In the genomic region with DNA sequence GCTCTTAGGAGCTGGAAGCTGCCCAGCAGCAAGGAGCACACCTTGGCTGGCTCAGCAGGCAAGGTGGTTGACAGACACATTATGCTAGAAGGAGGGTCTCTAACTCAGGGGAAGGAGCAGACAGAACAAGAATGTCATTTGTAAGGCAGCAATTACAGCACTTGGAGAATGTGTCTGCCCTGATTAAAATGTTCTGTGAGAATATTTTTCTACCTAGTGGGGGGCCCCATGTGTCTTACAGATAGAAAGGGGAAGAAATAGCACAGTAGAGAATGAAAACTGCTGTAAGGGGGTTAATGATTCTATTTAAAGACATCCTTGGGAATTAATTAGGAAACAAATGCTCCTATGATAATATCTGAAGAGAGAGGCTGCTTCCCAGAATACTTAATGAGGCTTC, we compare ENCODE assay signal across 12 mouse cellular contexts.
DNase-seq lines count a peak whose midpoint lies in the region; ATAC-seq lines count a peak whose summit lies in the region.
"Had no signal": no experiment of that assay in that cellular context is flagged by ENCODE, and none has a peak within 500 bp of the region (broad histone marks: within the 10 kb centered on the region; RNA-seq: fewer than 3 reads in every experiment).

No protein-coding gene starts in this region.

- H3K4me2 ChIP-seq in heart, embryonic 13.5 days: peak overlapping the region; percentile 28
- no peak overlapping the region for H3K4me2 ChIP-seq in forebrain, embryonic 16.5 days (ENCODE audit: low read length)
- no peak overlapping the region for H3K4me2 ChIP-seq in liver, embryonic 12.5 days

- H3K9me3 ChIP-seq in heart, embryonic 13.5 days: no peaks in the 10 kb centered on the region
- no peaks in the 10 kb centered on the region for H3K9me3 ChIP-seq in forebrain, embryonic 16.5 days (ENCODE audit: control insufficient read depth, low read length)
- H3K9me3 ChIP-seq in liver, embryonic 12.5 days (replicated peaks): no peaks in the 10 kb centered on the region

- ATAC-seq in heart, embryonic 13.5 days (ENCODE audit: extremely low read depth, insufficient number of reproducible peaks, low FRiP score, low TSS enrichment): no peak
- ATAC-seq in forebrain, embryonic 16.5 days: peak; percentile 80
- ATAC-seq in liver, embryonic 12.5 days: no peak
- no peak for ATAC-seq in erythroid progenitor cell, adult 5-6 weeks (replicated peaks; ENCODE audit: low FRiP score, poor library complexity, severe bottlenecking)

- H3K4me1 ChIP-seq in heart, embryonic 13.5 days: peaks cover 89% of the 10 kb centered on the region
- H3K4me1 ChIP-seq in forebrain, embryonic 16.5 days (replicated peaks; ENCODE audit: control insufficient read depth, insufficient read depth, low read length): peaks cover 11% of the 10 kb centered on the region
- H3K4me1 ChIP-seq in liver, embryonic 12.5 days: peaks cover 52% of the 10 kb centered on the region

- H3K4me3 ChIP-seq in heart, embryonic 13.5 days: no peak overlapping the region
- H3K4me3 ChIP-seq in forebrain, embryonic 16.5 days (replicated peaks; ENCODE audit: low read length): no peak overlapping the region
- H3K4me3 ChIP-seq in liver, embryonic 12.5 days: no peak overlapping the region

- DNase-seq in heart, postnatal 14 days: no peak
- peak; percentile 49 for DNase-seq in Muller cell, postnatal 12 days (ENCODE audit: inconsistent ontology term)
- no peak for DNase-seq in left cerebral cortex, adult 11 months (ENCODE audit: low spot score)
- DNase-seq in frontal cortex, postnatal 36 days (ENCODE audit: low spot score in 2 of 2): no peak
- DNase-seq: adrenal gland, adult 2 months; B cell, adult 2 months; gastrocnemius, postnatal 14 days; right cerebral cortex, postnatal 4 days had no signal

- intact Hi-C loops in heart, postnatal 14 days (cut with DNase I): no loop called here

- H3K9ac ChIP-seq in heart, embryonic 13.5 days: peak overlapping the region; percentile 52
- no peak overlapping the region for H3K9ac ChIP-seq in forebrain, embryonic 16.5 days (replicated peaks; ENCODE audit: low read depth, low read length)
- H3K9ac ChIP-seq in liver, embryonic 12.5 days: no peak overlapping the region

- H3K27me3 ChIP-seq in heart, embryonic 13.5 days (replicated peaks): no peaks in the 10 kb centered on the region
- no peaks in the 10 kb centered on the region for H3K27me3 ChIP-seq in forebrain, embryonic 16.5 days (replicated peaks; ENCODE audit: control insufficient read depth, insufficient read depth, low read length)
- H3K27me3 ChIP-seq in liver, embryonic 12.5 days (replicated peaks): no peaks in the 10 kb centered on the region

- peaks cover 3% of the 10 kb centered on the region; the same call in 1 of the 2 replicates for H3K36me3 ChIP-seq in heart, embryonic 13.5 days
- H3K36me3 ChIP-seq in forebrain, embryonic 16.5 days (ENCODE audit: control insufficient read depth, insufficient read depth): no peaks in the 10 kb centered on the region
- no peaks in the 10 kb centered on the region for H3K36me3 ChIP-seq in liver, embryonic 12.5 days

- H3K27ac ChIP-seq in heart, embryonic 13.5 days (replicated peaks): peak overlapping the region; percentile 99
- peak overlapping the region; percentile 79 for H3K27ac ChIP-seq in forebrain, embryonic 16.5 days (ENCODE audit: low read length)
- H3K27ac ChIP-seq in liver, embryonic 12.5 days: peak overlapping the region; percentile 69
